Mouse (Mus musculus): ENCODE results near the gene Znfx1.

Znfx1 gene

DNA sequence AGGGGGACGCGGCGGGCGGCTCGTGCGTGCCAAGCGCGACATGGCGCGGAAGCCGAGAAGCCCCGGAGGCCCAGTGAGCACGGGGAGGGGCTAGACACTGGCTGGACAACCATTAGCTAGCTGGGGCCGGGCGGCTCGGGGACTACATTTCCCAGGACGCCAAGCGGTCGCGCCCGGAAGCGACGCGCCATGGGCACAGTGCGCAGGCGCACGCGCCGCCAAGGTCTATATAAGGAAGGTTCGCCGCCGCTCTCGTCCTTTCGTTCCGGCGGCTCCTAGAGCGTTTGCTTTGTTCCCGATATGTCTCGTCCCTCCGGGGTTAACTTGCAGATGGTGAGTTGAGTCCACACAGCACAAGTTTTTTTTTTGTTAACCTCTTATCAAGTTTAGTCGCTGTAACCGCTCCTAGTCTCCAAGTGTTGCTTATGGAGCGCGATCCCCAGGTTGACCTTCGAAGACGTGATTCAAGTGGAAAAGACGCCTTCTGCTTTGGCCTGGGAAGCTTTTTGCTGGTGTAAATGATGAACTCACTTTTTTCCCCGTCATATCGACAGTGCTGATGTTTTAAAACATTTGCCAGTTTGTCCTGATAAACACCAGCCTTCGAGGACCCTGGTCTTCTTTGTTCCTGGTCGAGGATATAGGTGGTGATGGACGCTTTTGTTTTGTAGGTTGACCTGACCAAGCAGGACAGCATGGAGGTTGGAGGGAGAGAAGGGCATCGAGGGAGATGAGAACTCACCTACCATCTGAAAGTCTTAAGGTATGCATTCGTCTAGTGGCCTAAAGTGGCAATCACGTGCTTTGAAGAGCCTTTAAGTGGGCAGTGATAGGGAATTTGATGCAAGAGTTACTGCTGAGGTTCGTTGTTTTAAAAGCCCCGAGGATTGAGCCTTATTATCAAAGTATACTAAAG, at the start of gene Znfx1:
Gene Znfx1, minus strand, starts transcription at position 51 of the 916 bp plus-strand sequence.
- DNase-seq = peak; percentile 100

DNA sequence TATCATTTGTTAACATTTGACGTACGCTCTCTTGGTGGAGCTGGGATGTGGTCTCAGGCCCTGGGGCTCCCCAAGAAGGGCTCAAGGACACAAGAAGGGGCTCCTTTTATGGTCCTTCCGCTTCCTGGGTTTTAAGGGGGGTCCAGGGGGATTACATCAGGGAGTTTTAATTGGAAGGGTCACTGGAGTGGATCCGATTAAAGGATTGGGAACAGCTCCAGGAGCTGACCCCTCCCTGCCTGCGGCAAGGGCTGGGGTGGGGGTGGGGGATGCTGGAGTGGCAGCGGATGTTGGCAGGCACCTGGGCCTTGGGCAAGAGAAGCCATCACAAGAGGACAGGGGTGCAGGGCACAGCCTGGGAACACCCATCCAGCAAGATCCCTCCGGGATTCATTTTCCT, 49.4 kb upstream of the Znfx1 start:
- no peak for DNase-seq

DNA sequence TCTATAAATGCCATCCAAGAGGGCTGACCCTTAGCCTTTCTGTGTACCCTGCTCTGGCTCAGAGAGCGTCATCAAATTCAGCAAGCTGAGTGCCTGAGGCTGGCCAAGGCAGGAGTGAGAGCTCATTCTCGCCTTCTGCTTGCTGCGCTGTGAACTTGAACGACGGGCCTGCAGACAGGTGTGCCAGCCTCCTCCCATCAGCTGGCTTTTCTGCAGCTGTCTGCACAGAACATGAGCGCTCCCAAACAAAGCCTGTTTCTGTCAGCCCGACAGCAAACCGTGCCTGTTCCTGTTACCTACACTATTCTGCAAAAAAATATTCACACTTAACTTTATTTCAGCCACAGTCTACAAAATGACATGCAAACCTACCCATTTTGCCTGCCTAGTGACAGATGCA, 46.7 kb upstream of the Znfx1 start:
- no peak for DNase-seq

DNA sequence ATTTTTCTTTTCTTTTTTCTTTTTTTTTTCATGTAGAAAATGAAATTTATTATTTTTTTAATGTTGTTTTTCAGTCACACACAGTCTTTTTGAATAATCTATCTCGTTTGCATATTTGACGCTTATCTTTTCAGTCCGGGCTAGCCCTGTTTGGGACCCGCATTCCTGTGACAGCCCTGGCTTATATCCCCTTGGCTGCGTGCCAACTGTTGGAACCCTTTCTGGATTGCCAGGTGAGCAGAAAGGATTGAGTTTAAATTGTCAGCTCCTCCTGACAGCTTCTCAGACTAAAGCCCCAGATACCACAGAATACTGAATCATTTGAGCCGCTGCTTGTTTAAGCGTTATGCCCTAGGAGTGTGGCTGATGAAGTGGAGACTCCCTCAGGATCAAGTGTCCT, 40.7 kb upstream of the Znfx1 start:
- DNase-seq = no peak

DNA sequence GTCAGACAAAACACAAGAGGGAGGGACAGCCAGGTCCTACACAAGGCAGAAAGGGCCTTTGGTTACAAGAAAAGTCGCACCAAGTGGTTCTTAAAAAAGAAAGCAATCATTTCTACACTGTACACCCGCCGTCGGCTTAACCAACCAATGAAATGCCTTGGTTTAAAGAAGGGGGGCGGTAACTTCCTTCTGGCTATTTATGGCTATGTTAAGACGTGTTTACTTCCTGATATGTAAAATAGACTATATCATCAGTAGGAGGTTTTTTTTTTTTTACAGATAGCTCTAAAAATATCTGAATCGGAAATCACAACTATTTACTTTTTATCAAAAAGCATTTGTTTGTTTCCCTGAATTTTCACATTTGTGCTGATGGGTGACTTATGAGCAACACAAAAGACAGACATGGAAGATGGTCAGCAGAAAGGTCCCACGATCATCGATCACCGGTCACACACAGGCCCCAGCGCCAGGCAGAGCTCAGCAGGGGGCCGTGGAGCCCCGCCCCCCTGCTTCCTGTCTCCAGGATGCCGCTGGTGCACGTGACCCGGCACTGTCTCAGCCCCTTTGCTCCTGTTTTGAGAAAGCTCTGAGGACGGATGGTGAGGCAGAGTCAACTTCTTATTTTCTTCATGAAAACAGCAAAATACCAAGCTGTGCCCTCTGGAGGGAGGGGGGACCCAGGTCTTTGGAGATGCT, 39.1 kb upstream of the Znfx1 start:
- peak; percentile 97 for DNase-seq

DNA sequence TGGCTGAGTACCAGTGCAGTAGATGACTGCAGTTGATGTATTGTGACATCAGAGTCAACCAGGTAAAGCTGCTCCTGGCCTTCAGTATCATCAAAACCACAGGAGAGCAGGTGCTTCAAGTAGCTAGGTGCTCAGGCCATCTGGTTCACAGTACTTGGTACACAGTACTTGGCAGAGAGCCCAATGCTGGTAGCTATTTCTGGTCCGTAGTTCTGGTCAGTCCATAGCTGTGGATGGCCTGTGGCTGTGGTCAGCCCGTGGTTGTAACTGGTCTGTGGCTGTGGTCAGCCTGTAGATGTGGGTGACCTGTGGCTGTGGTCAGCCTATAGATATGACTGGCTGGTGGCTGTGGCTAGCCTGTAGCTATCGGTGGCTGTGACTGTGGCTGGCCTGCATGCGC, 31.9 kb upstream of the Znfx1 start:
- DNase-seq = no peak

DNA sequence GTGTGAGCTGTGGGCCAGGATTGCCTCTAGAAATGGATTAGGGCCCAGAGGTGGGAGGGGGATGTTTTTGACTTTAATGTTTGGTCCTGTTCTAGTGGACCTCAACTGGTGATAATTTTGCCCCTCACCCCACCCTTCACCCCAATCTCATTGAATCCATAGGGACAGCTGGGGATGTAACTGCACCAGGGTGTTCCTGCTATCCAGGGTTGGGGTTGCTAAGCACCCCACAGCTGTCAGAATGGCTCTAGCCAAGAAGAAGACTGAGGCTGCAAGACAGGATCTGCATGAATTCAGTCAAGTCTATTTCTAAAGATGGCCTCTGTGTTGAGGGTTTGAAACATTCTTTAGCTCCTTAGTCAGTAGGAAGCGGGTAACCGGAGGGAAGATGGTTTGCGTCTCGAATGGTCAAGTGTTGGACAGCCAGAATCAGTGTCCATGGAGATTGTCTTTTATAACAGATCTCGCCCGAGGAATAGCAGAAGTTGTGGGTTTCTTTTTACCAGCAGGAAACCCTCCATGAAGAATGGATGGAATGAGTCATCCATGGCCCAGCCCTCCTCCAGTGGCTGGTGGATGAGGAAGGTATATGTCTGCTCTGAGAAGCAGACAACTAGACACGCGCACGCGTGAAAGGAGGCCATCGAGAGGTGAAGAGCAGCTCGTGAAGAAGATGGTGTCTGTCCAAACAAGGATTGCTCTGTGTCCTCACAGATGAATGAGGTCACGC, 30.5 kb upstream of the Znfx1 start:
- DNase-seq = peak; percentile 93

DNA sequence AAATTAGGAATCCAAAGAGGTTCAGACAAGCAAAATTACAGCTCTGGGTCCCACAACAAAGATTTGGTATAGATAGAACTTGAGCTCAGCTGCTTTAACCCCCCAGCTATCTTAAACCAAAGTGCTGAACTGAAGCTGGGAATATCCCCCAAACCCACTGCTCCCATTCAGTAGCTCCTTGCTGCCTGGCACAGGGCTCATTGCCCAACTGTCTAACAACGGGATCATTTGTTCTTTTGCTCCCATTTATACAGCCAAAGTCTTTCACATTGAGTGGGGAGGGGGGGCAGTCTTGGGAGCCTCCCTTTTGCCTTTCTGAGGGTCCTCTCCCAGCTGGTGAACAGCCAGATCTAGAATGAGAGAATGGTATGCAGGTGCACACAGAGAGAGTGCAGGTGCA, 27.5 kb upstream of the Znfx1 start:
- DNase-seq = no peak

DNA sequence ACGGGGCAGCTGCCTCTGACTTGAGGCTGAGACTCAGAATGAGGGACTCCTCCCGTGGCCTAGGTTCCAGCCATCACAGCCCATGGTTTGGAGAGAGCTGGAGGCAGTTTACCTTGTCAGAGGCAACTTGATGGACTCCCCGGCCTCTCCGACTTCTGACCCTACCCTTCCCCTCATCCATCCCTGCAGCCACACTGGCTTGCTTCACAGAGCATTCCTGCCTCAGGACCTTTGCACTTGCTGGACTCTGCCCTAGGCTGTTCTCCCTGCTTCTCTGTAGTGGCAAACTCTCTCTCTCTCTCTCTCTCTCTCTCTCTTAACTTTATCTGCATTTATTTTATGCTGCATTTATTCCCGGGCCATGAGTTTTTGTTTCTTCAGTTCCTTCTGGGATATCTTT, 24.0 kb upstream of the Znfx1 start:
- DNase-seq = no peak

DNA sequence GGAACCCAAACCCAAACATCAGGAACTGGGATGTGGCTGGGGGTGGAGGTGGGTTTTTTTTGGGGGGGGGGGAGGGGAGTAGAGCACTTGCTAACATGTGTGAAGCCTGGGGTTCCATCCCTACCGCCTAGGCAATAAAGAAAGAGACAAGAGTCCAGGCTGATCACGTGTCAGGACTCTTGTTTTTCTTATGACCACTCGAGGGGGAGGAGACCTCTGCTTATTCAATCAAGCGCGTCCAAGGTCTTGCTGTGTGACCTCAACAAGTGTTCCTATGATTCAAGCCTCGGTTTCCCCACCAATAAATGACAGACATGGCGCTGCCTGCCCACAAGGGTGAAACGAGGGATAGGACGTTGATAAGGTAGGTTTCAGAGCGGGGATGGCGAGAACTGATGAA, 23.3 kb upstream of the Znfx1 start:
- DNase-seq = no peak

DNA sequence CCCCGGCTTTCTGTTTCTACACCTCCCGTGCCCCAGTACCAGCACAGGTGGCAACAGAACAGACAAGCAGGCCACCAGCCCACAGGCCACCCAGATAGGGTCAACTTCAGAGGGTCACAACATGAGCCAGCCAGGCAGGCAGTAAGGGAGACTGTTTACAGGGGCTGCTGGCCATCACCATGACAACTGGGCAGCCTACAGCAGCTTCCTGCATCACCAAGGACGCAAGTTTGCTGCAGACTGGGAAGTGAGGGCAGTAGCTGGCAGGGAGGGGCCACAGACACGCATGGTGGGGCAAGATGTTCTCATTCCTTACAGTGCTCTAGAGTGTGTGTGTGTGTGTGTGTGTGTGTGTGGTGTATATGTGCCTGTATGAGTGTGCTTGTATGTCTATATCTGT, 18.8 kb upstream of the Znfx1 start:
- peak; percentile 91 for DNase-seq

DNA sequence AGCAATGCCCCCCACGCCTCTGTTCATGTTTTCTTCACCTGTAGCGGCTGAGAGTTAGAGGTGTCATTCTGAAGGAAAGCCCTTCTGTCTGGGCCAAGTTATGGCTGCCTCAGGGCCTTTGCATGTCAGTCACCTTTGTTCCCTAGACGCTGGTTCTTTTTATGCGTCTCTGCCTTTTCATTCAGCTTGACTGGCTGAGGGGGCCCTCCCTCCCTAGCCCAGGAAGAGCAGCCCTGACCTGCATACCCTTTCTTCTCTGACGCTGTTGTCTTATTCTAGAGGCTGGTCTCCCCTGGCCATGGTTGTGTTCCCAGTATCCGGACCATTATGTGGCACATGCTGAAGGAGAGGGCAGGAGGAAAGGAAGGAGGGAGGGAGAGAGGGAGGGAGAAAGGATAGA, 18.3 kb upstream of the Znfx1 start:
- DNase-seq = peak; percentile 75

DNA sequence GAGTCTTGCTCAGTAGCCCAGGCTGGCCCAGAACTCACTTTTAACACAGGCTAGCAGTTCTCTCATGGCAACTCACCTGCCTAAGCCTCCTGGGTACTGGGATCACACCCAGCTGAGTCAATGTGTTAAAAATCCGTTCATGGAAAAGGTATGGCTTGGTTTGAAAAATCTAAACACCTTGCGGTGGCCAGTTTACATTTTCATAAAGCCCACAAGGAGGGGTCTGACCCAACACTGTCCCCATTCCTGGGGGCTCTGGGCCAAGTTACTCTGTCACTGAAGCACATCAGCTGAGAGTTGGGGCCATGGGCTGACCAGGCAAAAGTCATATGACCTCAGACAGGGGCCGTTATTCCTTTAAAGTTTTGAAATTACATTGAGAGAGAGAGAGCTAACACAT, 17.6 kb upstream of the Znfx1 start:
- peak; percentile 86 for DNase-seq

DNA sequence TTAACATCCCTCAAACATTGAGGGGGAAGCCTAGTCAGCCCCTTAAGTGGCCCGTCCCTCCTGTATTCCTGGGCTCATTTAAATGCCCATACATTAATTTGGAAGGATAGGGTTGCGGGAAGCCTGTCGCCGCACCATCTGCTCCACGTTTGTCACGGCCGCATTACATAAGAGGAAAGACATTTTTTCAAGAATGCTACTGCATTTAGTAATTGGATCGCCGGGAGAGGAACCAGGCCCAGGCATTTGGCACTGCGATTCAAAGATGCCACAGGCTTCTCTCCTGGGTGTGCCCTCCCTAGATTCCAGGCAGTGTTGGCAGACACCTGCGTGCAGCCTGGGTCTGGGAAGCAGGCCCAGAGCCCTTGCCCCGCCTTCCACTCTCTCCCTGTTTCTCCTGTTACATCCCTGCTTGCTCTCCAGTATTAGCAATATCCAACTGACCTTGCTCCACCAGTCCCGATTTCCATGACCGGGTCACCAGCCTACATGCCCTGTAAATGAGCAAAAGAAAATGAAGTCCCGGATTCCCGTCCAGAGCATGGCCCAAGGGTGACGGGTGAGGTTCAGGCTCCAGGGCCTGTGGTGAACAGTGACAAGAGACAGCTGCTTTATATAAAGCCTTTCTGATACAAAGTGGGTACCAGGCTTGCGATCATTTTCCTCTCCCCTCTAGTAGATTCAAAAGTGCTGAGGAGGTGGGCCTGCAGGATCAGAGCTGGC, 16.9 kb upstream of the Znfx1 start:
- DNase-seq = peak; percentile 97

DNA sequence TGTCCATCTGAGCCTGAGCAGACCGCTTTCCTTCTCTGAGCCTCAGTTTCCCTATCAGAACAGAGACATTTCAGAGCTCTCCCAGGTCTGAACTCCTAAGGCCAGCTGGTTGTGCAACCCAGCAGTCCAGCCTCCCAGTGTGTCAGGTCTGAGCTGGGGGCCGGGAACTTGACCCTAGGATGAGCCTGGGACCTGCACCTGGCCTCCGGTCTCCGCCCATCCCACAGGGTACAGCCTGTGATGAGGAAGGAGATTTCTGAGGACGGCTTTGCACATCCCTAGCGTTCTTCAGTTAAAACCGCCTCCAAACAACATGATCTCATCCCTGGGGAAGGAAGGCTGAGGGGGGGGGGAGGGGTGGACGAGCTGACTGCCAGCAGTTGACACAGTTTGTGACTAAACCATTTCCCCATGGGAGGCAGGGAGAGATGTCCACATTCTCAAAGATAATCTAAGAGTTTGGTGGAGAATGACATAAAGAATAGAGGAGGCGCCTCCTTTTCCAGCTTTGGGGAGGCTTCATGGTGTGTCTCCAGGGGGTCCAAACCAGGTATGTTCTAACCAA, 16.2 kb upstream of the Znfx1 start:
- DNase-seq = peak; percentile 95

DNA sequence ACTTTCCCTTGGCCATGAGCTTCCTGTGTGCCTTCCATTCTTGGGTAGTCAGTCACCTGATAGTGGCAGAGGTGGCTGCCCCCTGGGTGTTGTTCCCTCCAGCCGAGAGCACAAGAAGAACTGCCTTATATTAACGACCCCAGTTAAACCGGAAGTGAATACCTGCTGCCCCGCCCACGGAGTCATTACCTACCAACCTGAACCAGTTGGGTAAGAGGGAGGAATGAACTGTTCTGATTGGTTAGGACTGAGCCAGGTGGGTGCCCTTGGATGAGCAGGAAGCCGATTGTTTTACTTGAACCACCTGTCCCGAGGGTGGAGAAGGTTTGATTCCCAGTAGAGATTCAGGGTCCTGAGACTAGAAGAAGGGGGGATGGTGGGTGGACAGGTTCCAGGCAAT, 15.7 kb upstream of the Znfx1 start:
- peak; percentile 89 for DNase-seq

DNA sequence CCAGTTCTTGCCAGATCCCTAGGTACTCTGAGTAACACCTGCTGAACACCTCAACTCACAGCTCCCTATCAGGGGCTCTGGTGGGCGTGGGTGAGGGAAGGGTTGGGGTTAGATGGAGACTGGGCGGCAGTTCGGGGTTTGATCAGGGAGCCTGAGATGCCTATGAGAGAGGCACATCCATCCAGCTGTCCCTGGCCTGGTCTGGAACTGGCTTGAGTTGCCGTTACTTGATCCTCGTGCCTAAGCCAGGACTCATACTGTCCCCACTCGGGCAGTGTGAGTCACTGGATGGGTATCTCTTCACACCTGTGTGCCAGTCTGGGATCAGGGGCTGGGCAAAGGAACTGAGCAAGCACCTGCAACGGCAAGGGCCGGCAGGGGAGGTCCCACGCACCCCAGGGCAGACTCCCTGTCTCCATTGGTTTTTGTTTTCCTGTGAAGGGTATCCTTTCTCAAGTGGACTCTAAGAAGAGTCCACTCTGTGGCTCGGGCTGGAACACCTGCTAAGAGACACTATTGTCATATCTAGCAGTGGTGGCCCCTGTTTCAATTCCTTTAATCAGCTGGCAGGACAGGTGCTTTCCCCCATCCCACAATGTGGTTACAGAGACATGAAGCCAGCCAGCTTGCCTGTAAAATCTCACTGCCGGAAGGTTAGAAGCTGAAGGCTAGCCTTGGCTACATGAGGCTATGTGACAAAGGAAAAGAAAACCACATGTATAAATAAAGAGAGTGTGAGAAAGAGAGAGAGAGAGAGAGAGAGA, 14.6 kb upstream of the Znfx1 start:
- peak; percentile 83 for DNase-seq

DNA sequence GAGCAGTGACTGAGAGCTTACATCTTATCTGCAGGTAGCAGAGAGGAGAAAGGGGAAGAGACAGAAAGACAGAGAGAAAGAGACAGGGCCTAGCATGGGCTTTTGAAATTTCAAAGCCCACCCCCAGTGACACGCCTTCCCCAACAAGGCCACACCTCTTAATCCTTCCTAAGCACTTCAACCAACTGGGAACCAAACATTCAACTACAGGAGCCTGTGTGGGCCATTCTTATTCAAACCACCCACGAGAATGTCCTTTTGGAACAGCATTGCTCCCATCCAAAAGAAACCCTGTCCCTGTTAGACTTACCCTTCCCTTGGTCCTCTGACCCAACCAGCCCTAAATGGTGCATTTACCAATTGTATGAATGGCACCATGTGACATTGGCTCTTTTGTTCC, 13.9 kb upstream of the Znfx1 start:
- no peak for DNase-seq

DNA sequence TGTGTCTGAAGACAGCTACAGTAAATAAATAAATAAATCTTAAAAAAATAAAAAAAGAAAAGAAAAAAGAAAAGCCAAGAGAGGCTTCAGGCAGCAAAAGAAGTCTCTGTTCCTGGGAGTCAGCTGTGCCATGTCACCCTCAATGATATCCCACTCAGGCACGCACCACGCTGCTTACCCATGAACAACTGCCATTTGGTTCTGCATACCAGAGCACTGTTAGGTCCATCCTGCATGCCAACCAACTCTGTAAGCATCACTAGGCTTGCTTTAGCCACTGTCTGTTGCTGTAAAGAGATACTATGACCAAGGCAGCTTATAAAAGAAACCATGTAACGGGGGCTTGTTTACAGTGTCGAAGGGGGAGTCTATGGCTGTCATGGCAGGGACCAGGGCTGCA, 13.5 kb upstream of the Znfx1 start:
- DNase-seq = peak; percentile 78

DNA sequence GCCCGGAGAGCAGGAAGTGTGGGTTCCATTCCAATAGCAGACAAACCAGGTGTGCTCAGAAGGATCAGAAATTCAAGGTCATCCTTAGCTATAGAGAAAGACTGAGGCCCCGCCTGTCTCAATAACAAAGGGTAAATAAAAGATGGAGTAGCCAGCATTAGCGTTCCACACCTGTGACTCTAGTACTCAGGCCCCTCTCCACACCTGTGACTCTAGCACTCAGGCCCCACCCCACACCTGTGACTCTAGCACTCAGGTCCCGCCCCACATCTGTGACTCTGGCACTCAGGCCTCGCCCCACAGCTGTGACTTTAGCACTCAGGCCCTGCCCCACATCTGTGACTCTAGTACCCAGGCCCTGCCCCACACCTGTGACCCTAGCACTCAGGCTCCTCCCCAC, 11.8 kb upstream of the Znfx1 start:
- no peak for DNase-seq

DNA sequence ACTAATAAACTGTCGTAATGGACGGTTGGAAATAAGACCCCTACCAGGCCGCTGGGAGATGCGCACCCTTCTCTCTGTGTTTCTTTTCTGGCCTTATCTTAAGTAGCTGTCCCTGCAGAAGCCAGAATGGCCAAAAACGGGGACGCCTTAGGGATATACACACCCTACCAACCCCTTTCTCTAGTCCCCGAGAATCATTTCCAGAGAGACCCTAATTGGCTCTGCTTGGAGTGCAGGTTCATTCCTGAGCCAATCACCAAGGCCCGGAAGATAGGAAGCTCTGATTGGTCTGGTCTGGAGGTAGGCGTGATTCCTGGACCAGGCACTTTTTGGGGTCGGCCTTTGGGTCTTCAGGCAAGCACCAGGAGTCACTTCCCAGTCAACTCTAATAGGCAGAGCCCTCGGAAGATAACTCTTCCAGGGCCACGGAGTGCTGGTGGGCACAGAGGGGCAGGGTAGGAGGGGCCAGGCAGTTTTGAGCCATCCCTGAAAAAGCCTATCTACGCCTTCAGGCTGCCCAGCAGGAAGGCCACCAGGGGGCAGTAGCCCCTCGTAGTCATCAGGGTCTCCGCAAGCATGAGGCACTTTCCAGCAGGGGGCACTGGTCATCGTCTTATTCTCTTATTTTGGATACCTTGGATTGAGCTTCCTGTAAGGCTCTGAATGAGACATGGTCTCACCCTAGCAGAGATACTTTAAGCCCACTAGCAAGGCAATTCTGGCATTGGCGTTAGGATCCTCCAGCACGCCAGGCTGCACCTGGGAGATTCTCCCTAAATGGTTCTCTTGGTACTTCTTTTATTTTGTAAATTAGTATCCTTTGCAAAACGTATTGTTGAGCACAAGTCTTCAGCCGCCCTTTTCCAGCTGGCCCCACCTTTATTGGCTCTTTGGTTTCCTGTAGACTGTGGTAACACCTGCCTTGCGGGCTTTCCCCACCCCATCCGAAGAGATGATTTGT, 9.1 kb upstream of the Znfx1 start:
- peak; percentile 99 for DNase-seq

All from heart, adult 11 months (tissue).